Mouse (Mus musculus) lung, embryonic 14.5 days (tissue): ENCODE measurements at regions not wholly inside any gene's neighbourhood (a gene's known extent, or its start where the extent isn't known, plus 50 kb on each side); places are given as distances from the start of the nearest gene placed in this dataset.

Experiments used
- ATAC-seq: fragments of 200-750 bp; cut with Nextera tagmentation; 2 replicates; pipeline ENCODE4 v1.8.0; 2017; ENCODE audit warnings: mild to moderate bottlenecking, moderate TSS enrichment, moderate library complexity; ENCODE audit not compliant: insufficient read depth
- DNase-seq: peaks from one replicate; pipeline ENCODE4 v3.0.0-alpha.2; 2015
- H3K27ac ChIP-seq: fragments of 300-500 bp; sonication (generic); 2 replicates; pipeline ENCODE4 v1.5.1; 2014; ENCODE audit warnings: low read depth, mild to moderate bottlenecking, moderate library complexity
- H3K27me3 ChIP-seq: fragments of 300-500 bp; sonication (generic); 2 replicates; pipeline ENCODE4 v1.6.1; 2014; ENCODE audit warnings: low read length, control low read depth; ENCODE audit not compliant: insufficient read depth
- H3K36me3 ChIP-seq: fragments of 300-500 bp; sonication (generic); 2 replicates; pipeline ENCODE4 v1.6.1; 2014; ENCODE audit warnings: control low read depth; ENCODE audit not compliant: insufficient read depth
- H3K4me1 ChIP-seq: fragments of 300-500 bp; sonication (generic); 2 replicates; pipeline ENCODE4 v1.6.1; 2014; ENCODE audit warnings: antibody characterized with exemption, control low read depth; ENCODE audit not compliant: insufficient read depth
- H3K4me2 ChIP-seq: fragments of 300-500 bp; sonication (generic); 2 replicates; pipeline ENCODE4 v1.6.1; 2014; ENCODE audit warnings: mild to moderate bottlenecking
- H3K4me3 ChIP-seq: fragments of 300-500 bp; sonication (generic); 2 replicates; pipeline ENCODE4 v1.5.1; 2014; ENCODE audit warnings: low read depth, low read length
- H3K9ac ChIP-seq: fragments of 300-500 bp; sonication (generic); 2 replicates; pipeline ENCODE4 v1.6.1; 2014
- H3K9me3 ChIP-seq: fragments of 300-500 bp; sonication (generic); 2 replicates; pipeline ENCODE4 v1.6.1; 2016; ENCODE audit warnings: low read depth, low read length, control low read depth
- CTCF ChIP-seq: IDR thresholded peaks from 2 replicates; pipeline ENCODE4 v1.5.1; 2016; ENCODE audit warnings: antibody characterized with exemption, low read depth
- WGBS: fragments of 180-500 bp; shearing (Covaris S2); extraction: QIAGEN DNeasy Blood & Tissue Kit; methylation state at CpG from one replicate; pipeline ENCODE4 v1.1.7; 2014; 5-methylcytosine and 5-hydroxymethylcytosine counted together

- DNase-seq: peak; percentile 39
- Histone ChIP-seq H3K27ac (no peak overlapping the region), H3K36me3 (no peaks in the 10 kb centered on the region), H3K27me3 (no peaks in the 10 kb centered on the region), H3K4me2 (no peak overlapping the region), H3K9ac (no peak overlapping the region), H3K9me3 (no peaks in the 10 kb centered on the region), H3K4me3 (no peak overlapping the region), H3K4me1 (peaks cover 7% of the 10 kb centered on the region)
- WGBS: 46% methylated on average over 6 of the region's 6 CpGs
- TF ChIP-seq CTCF: no peak
- ATAC-seq: peak; percentile 24; the same call in 1 of the 2 replicates
Measured at GRCm38 (mm10) chr4:11889039-11889600, 91.9 kb downstream of the Gm10604 start.

- Histone ChIP-seq H3K4me1 (peaks cover 7% of the 10 kb centered on the region), H3K4me3 (no peak overlapping the region), H3K9me3 (no peaks in the 10 kb centered on the region), H3K4me2 (no peak overlapping the region), H3K36me3 (no peaks in the 10 kb centered on the region), H3K27me3 (no peaks in the 10 kb centered on the region), H3K27ac (no peak overlapping the region), H3K9ac (no peak overlapping the region)
- ATAC-seq (no peak), DNase-seq (no peak)
- WGBS: 11% methylated on average over 1 of the region's 1 CpGs
- no peak for TF ChIP-seq CTCF
Measured at GRCm38 (mm10) chr4:11887377-11887776, 93.7 kb downstream of the Gm10604 start.

GRCm38 (mm10) chr4:11885499-11885898 lies 95.6 kb downstream of the Gm10604 start:
- WGBS: 76% methylated on average over 4 of the region's 4 CpGs
- no peak for DNase-seq
- TF ChIP-seq CTCF: no peak

DNA sequence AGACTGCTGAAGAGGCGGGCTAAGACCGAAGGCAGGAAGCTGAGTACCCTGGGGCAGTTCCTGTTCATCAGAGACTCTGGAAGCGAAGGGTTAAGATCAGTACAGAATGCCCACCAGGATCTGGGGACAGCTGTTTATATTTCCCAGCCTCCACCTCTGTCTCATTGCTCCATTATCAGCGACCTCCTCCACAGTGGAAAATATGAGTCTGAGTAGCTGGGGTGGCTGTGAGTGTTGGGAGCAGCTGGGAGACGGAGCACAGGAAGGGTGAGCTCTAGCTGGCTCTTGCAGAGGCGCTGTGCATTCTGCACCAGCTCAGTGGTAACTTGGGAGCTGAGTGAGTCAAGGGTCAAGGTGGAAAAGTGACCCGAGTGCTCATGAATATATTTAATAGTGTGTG lies 96.2 kb downstream of the Gm10604 start:
- H3K27me3 ChIP-seq: no peaks in the 10 kb centered on the region
- 0 out of 2 replicates have a peak overlapping the region, but pooled peaks have one; percentile 16 for H3K4me2 ChIP-seq
- H3K9me3 ChIP-seq: no peaks in the 10 kb centered on the region
- no peak overlapping the region for H3K4me3 ChIP-seq
- H3K36me3 ChIP-seq: no peaks in the 10 kb centered on the region
- WGBS: 19% methylated on average over 7 of the region's 7 CpGs
- H3K9ac ChIP-seq: no peak overlapping the region
- ATAC-seq (peak; percentile 58), DNase-seq (peak; percentile 67)
- peaks cover 7% of the 10 kb centered on the region for H3K4me1 ChIP-seq
- no peak for TF ChIP-seq CTCF
- peak overlapping the region; percentile 54; the same call in 1 of the 2 replicates for H3K27ac ChIP-seq

More at GRCm38 (mm10) chr4:11885499-11885898, 95.6 kb downstream of the Gm10604 start:
- Histone ChIP-seq H3K4me3 (no peak overlapping the region), H3K36me3 (no peaks in the 10 kb centered on the region), H3K27ac (no peak overlapping the region; the same call in 1 of the 2 replicates), H3K9ac (no peak overlapping the region), H3K9me3 (no peaks in the 10 kb centered on the region), H3K27me3 (no peaks in the 10 kb centered on the region), H3K4me1 (peaks cover 7% of the 10 kb centered on the region), H3K4me2 (no peak overlapping the region)
- ATAC-seq: no peak

DNA sequence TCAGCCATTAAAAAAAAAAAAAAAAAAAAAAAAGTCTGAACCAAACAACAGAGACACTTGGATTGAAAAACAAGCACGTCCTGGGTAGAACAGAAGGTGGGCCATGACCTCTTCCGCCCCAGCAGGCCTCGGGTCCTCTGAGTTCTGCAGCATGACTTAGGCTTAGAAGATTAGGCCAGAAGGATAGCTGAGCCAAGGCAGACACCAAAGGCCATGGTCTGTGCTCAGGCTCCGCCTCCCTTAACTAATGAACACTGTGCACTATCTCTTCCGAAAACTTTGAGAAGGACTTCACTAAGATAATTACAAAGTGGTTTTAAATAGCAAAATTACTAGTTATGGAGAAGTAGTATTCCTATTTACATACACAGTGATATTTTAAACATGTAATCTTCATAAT lies 97.8 kb downstream of the Gm10604 start:
- DNase-seq (no peak), ATAC-seq (no peak)
- Histone ChIP-seq H3K9me3 (no peaks in the 10 kb centered on the region), H3K36me3 (no peaks in the 10 kb centered on the region), H3K27me3 (no peaks in the 10 kb centered on the region), H3K27ac (no peak overlapping the region), H3K4me2 (no peak overlapping the region), H3K4me3 (no peak overlapping the region), H3K4me1 (peaks cover 7% of the 10 kb centered on the region), H3K9ac (no peak overlapping the region)
- no peak for TF ChIP-seq CTCF
- WGBS: 68% methylated on average over 5 of the region's 5 CpGs

DNA sequence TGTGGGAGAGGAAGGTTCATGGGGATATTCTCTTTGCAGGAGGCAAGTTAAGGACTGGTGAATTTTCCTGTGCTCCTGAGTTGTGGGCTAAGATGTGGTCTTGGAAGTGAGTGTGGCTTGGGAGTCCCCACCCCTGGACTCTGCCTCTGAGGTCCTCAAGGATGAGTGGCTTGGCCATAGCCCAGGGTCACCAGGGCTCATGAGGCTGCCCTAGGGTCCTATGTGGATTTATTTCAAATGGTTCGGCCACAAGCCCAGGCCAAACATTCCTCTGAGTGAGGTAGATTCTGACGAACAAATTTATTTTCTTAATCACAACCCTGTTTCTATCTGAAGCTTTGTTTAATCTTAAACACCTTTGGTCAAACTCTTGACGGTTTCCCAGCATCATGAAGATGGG lies 98.4 kb downstream of the Gm10604 start:
- H3K9me3 ChIP-seq: no peaks in the 10 kb centered on the region
- TF ChIP-seq CTCF: no peak
- H3K36me3 ChIP-seq: no peaks in the 10 kb centered on the region
- ATAC-seq (no peak), DNase-seq (no peak)
- H3K9ac ChIP-seq: no peak overlapping the region
- H3K4me2 ChIP-seq: no peak overlapping the region
- peaks cover 7% of the 10 kb centered on the region for H3K4me1 ChIP-seq
- H3K27ac ChIP-seq: no peak overlapping the region
- no peak overlapping the region for H3K4me3 ChIP-seq
- WGBS: 55% methylated on average over 3 of the region's 3 CpGs
- no peaks in the 10 kb centered on the region for H3K27me3 ChIP-seq

GRCm38 (mm10) chr4:11878638-11879037 lies 102.4 kb downstream of the Gm10604 start:
- TF ChIP-seq CTCF: no peak
- H3K9ac ChIP-seq: no peak overlapping the region
- ATAC-seq (no peak), DNase-seq (no peak)
- H3K27ac ChIP-seq: no peak overlapping the region
- no peaks in the 10 kb centered on the region for H3K36me3 ChIP-seq
- WGBS: 57% methylated on average over 6 of the region's 6 CpGs
- H3K4me1 ChIP-seq: 0 out of 2 replicates have a peak, but pooled peaks cover 4% of the 10 kb centered on the region
- no peak overlapping the region for H3K4me3 ChIP-seq
- no peaks in the 10 kb centered on the region for H3K9me3 ChIP-seq
- no peak overlapping the region for H3K4me2 ChIP-seq
- no peaks in the 10 kb centered on the region for H3K27me3 ChIP-seq

DNA sequence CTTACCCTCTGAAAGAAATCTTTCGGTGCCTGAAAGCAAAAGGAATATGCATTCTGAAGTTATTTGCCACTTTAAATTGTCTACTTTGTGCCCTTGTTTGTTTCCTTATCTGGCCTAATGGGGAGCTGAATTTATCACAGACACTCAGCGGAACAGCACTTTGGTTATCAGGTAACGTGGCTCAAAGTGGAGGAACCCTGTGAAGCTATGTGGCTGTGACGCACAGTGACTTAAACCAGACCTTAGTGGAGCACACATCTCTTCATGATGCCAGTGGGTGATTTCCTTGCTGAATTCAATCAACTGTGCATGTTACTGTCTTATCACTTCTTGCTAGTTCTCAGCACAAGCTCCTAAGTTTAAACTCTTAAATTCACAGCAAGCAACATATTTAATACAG lies 103.1 kb downstream of the Gm10604 start:
- WGBS: 54% methylated on average over 4 of the region's 4 CpGs
- Histone ChIP-seq H3K9me3 (no peaks in the 10 kb centered on the region), H3K9ac (no peak overlapping the region), H3K4me3 (no peak overlapping the region), H3K4me2 (no peak overlapping the region), H3K36me3 (no peaks in the 10 kb centered on the region), H3K27ac (no peak overlapping the region), H3K4me1 (0 out of 2 replicates have a peak, but pooled peaks cover 4% of the 10 kb centered on the region), H3K27me3 (no peaks in the 10 kb centered on the region)
- no peak for TF ChIP-seq CTCF
- DNase-seq (no peak), ATAC-seq (no peak)
